Mouse (Mus musculus) E14TG2a.4 (cell line): ENCODE measurements around the gene Rgs9bp.
"Not testable (repeated sequence)": the region's sequence is repeated elsewhere in the genome, so short reads cannot be mapped to it uniquely, and the experiment has no call there.

Experiments used
- H3K27me3 ChIP-seq: 2 replicates; pipeline ENCODE4 v1.6.1; 2014; ENCODE audit warnings: low read length, control low read depth; ENCODE audit not compliant: insufficient read depth
- H3K36me3 ChIP-seq: 2 replicates; pipeline ENCODE4 v1.6.1; 2014; ENCODE audit warnings: low read length, control low read depth; ENCODE audit not compliant: insufficient read depth
- H3K4me1 ChIP-seq: replicated peaks from 2 replicates; pipeline ENCODE4 v1.6.1; 2014; ENCODE audit warnings: low read depth, low read length, control low read depth
- H3K4me3 ChIP-seq: replicated peaks from 2 replicates; pipeline ENCODE4 v1.5.1; 2014; ENCODE audit warnings: mild to moderate bottlenecking, low read length
- H3K9me3 ChIP-seq: 2 replicates; pipeline ENCODE4 v1.6.1; 2014; ENCODE audit warnings: low read length, control low read depth
- CTCF ChIP-seq: conservative IDR thresholded peaks from 2 replicates; pipeline ENCODE4 v1.5.1; 2014; ENCODE audit warnings: low read length
- NANOG ChIP-seq: IDR thresholded peaks from 2 replicates; pipeline ENCODE4 v1.6.1; 2014; ENCODE audit warnings: borderline replicate concordance, low read length, mixed read lengths
- POU5F1 ChIP-seq: IDR thresholded peaks from 2 replicates; pipeline ENCODE4 v1.6.1; 2014; ENCODE audit warnings: low read length, borderline replicate concordance

The Rgs9bp gene

GRCm38 (mm10) chr7:35554605-35555175 is 30.7 kb downstream of the Rgs9bp start:
- no peaks in the 10 kb centered on the region for H3K9me3 ChIP-seq
- H3K4me3 ChIP-seq, result peak overlapping the region; percentile 89
- H3K4me1 ChIP-seq, result peaks cover 32% of the 10 kb centered on the region
- no peaks in the 10 kb centered on the region for H3K27me3 ChIP-seq
- H3K36me3 ChIP-seq, result peaks cover 30% of the 10 kb centered on the region
- TF ChIP-seq NANOG (no peak), CTCF (no peak), POU5F1 (no peak)

GRCm38 (mm10) chr7:35553751-35554604 is 31.4 kb downstream of the Rgs9bp start:
- peaks cover 31% of the 10 kb centered on the region for H3K4me1 ChIP-seq
- no peaks in the 10 kb centered on the region for H3K9me3 ChIP-seq
- peaks cover 37% of the 10 kb centered on the region for H3K36me3 ChIP-seq
- peak overlapping the region; percentile 89 for H3K4me3 ChIP-seq
- TF ChIP-seq CTCF, result peak; percentile 43
- TF ChIP-seq POU5F1, result no peak
- H3K27me3 ChIP-seq, result no peaks in the 10 kb centered on the region

GRCm38 (mm10) chr7:35545881-35546280 is 39.5 kb downstream of the Rgs9bp start:
- TF ChIP-seq CTCF (peak; percentile 98), POU5F1 (no peak)
- Histone ChIP-seq H3K4me3 (no peak overlapping the region), H3K4me1 (peaks cover 13% of the 10 kb centered on the region), H3K27me3 (no peaks in the 10 kb centered on the region), H3K36me3 (peaks cover 46% of the 10 kb centered on the region), H3K9me3 (no peaks in the 10 kb centered on the region)

- Histone ChIP-seq H3K9me3 (no peaks in the 10 kb centered on the region), H3K27me3 (no peaks in the 10 kb centered on the region), H3K4me1 (peaks cover 39% of the 10 kb centered on the region), H3K36me3 (peaks cover 26% of the 10 kb centered on the region), H3K4me3 (peak within 1 kb of the TSS; percentile 77)
- TF ChIP-seq CTCF (peak; percentile 59), NANOG (no peak), POU5F1 (no peak)
Observed at GRCm38 (mm10) chr7:35537562-35537961, 47.8 kb downstream of the Rgs9bp start, which contains the start of gene Tdrd12. Tdrd12 (minus strand) TSS chr7:35537745.

GRCm38 (mm10) chr7:35535750-35536512 is 49.5 kb downstream of the Rgs9bp start:
- H3K4me1 ChIP-seq, result peaks cover 55% of the 10 kb centered on the region
- peak overlapping the region; percentile 77 for H3K4me3 ChIP-seq
- TF ChIP-seq CTCF, result no peak
- no peaks in the 10 kb centered on the region for H3K9me3 ChIP-seq
- peaks cover 36% of the 10 kb centered on the region for H3K36me3 ChIP-seq
- H3K27me3 ChIP-seq, result no peaks in the 10 kb centered on the region

- H3K9me3 ChIP-seq, result peaks cover 24% of the 10 kb centered on the region
- H3K36me3 ChIP-seq, result peaks cover 70% of the 10 kb centered on the region
- TF ChIP-seq NANOG, result peak; percentile 29; the same call in 1 of the 2 replicates
- not testable (repeated sequence) for H3K4me3 ChIP-seq, H3K27me3 ChIP-seq
- peaks cover 47% of the 10 kb centered on the region for H3K4me1 ChIP-seq
Observed at GRCm38 (mm10) chr7:35530544-35530943, 54.8 kb downstream of the Rgs9bp start.

GRCm38 (mm10) chr7:35530026-35530425 is 55.4 kb downstream of the Rgs9bp start:
- TF ChIP-seq POU5F1 (no peak), CTCF (no peak), NANOG (no peak)
- Histone ChIP-seq H3K9me3 (peaks cover 24% of the 10 kb centered on the region), H3K27me3 (no peaks in the 10 kb centered on the region)

More at GRCm38 (mm10) chr7:35530026-35530425, 55.4 kb downstream of the Rgs9bp start:
- peaks cover 42% of the 10 kb centered on the region for H3K4me1 ChIP-seq
- H3K4me3 ChIP-seq, result no peak overlapping the region
- peaks cover 69% of the 10 kb centered on the region for H3K36me3 ChIP-seq
